Mouse (Mus musculus): ENCODE measurements around the gene Gnmt. TPM values are rescaled to one million over a fixed set of nuclear protein-coding genes. Genes with fewer than 3 reads are reported as not detected.

The Gnmt gene
- total RNA-seq (2014; fragmentation: Nextera tagmentation) (not detected in 2 replicates), total RNA-seq (2017) (0.52 TPM in 1 of 2 replicates, not detected in the other), polyA plus RNA-seq (2012) (0.17 TPM in 1 of 2 replicates, not detected in the other)

DNA sequence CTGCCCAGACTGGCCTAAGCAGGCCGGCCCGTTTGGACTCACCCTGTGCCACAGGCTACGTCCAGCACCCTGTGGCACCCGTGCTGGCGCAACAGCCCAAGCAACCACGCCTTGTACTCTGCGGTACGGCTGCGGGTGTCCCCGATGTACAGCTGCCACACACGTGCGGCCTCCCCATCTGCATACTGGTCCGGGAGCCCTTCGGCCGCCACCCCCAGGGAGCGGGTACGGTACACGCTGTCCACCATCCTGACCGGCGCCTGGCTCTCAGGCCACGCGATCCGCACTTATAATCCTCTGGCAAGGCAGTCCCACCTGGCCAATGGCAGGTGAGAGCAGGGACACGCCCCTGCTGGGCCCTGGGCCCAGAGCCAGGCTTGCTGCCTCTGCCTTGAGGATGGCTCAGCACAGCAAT lies at the start of gene Gnmt:
Gnmt (minus strand) TSS at position 265 of the 415 bp plus-strand sequence.
- peaks cover 39% of the 10 kb centered on the region for H3K36me3 ChIP-seq (replicated peaks)
- TF ChIP-seq GATA2 (IDR thresholded peaks at IDR 0.05; ENCODE audit: borderline replicate concordance, low read depth, low read length) (no peak), POLR2AphosphoS5 (IDR thresholded peaks at IDR 0.05; ENCODE audit: insufficient replicate concordance, low read depth, low read length) (no peak), CTCF (IDR thresholded peaks at IDR 0.05; ENCODE audit: low read depth, low read length) (no peak), GATA1 (IDR thresholded peaks at IDR 0.05; ENCODE audit: borderline replicate concordance, low read length) (no peak), TAL1 (conservative IDR thresholded peaks at IDR 0.05; ENCODE audit: low read depth, low read length) (no peak)
- peaks cover 5% of the 10 kb centered on the region for H3K4me1 ChIP-seq (ENCODE audit: insufficient read depth, low read depth, low read length)
- H3K4me3 ChIP-seq (ENCODE audit: low read depth, low read length): no peak within 1 kb of the TSS
- H3K9me3 ChIP-seq (replicated peaks): no peaks in the 10 kb centered on the region
- peaks cover 8% of the 10 kb centered on the region; the same call in 1 of the 2 replicates for H3K27me3 ChIP-seq (ENCODE audit: insufficient read depth, low read length)
- DNase-seq (ENCODE audit: low spot score) (no peak), ATAC-seq (ENCODE audit: extremely low read depth, insufficient number of reproducible peaks, low FRiP score, poor library complexity, severe bottlenecking) (no peak)

- TF ChIP-seq TAL1 (conservative IDR thresholded peaks at IDR 0.05; ENCODE audit: low read depth, low read length) (no peak), GATA1 (IDR thresholded peaks at IDR 0.05; ENCODE audit: borderline replicate concordance, low read length) (no peak), POLR2AphosphoS5 (IDR thresholded peaks at IDR 0.05; ENCODE audit: insufficient replicate concordance, low read depth, low read length) (no peak), GATA2 (IDR thresholded peaks at IDR 0.05; ENCODE audit: borderline replicate concordance, low read depth, low read length) (no peak), CTCF (IDR thresholded peaks at IDR 0.05; ENCODE audit: low read depth, low read length) (no peak)
Observed at GRCm38 (mm10) chr17:46776087-46776486, 47.1 kb upstream of the Gnmt start.

DNA sequence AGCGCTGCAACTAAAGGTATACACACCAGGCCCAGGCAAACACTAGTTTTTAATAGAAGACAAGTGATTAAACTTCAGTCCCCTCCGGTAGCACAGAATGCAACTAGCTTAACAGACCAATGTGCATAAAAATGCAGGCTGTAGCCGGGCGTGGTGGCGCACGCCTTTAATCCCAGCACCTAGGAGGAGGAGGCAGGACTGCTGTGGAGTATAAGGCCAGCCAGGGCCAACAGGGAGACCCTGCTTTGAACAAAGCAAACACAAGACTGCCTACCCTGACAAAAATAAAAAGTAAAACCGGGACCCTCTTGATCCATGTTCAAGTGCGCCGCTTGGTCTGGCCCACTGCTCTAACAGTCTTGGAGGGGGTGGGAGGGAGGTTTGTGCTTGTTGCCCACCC lies 46.1 kb upstream of the Gnmt start:
- TF ChIP-seq GATA1 (IDR thresholded peaks at IDR 0.05; ENCODE audit: borderline replicate concordance, low read length) (no peak), TAL1 (conservative IDR thresholded peaks at IDR 0.05; ENCODE audit: low read depth, low read length) (no peak), CTCF (IDR thresholded peaks at IDR 0.05; ENCODE audit: low read depth, low read length) (no peak), GATA2 (IDR thresholded peaks at IDR 0.05; ENCODE audit: borderline replicate concordance, low read depth, low read length) (no peak), POLR2AphosphoS5 (IDR thresholded peaks at IDR 0.05; ENCODE audit: insufficient replicate concordance, low read depth, low read length) (no peak)
- Histone ChIP-seq H3K4me3 (ENCODE audit: low read depth, low read length) (no peak overlapping the region), H3K36me3 (replicated peaks) (peaks cover 62% of the 10 kb centered on the region), H3K9me3 (replicated peaks) (no peaks in the 10 kb centered on the region), H3K27me3 (ENCODE audit: insufficient read depth, low read length) (no peaks in the 10 kb centered on the region), H3K4me1 (ENCODE audit: insufficient read depth, low read depth, low read length) (peaks cover 60% of the 10 kb centered on the region)
- no peak for DNase-seq (ENCODE audit: low spot score)
- ATAC-seq (ENCODE audit: extremely low read depth, insufficient number of reproducible peaks, low FRiP score, poor library complexity, severe bottlenecking): no peak

More at GRCm38 (mm10) chr17:46776087-46776486, 47.1 kb upstream of the Gnmt start:
- Histone ChIP-seq H3K9me3 (replicated peaks) (no peaks in the 10 kb centered on the region), H3K27me3 (ENCODE audit: insufficient read depth, low read length) (no peaks in the 10 kb centered on the region), H3K4me3 (ENCODE audit: low read depth, low read length) (no peak overlapping the region), H3K36me3 (replicated peaks) (peaks cover 69% of the 10 kb centered on the region), H3K4me1 (ENCODE audit: insufficient read depth, low read depth, low read length) (peaks cover 65% of the 10 kb centered on the region)
- ATAC-seq (ENCODE audit: extremely low read depth, insufficient number of reproducible peaks, low FRiP score, poor library complexity, severe bottlenecking) (no peak), DNase-seq (ENCODE audit: low spot score) (no peak)

DNA sequence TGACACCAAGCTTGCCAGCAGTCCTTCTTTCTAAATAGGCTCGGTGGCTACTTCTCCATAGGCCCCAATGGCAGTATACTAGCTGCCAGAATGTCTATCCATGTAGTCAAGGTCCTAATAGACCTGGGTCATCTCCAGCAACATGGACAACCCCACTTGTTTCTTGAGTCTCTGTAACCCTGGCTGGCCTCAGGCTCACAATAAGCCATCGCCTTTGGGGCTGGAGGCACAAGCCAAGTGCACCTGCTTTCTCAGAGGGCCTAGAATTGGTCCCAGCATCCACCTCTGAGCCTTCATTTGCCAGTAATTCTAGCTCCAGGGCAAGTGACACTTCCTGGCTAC lies 45.1 kb upstream of the Gnmt start:
- DNase-seq (ENCODE audit: low spot score): no peak
- no peaks in the 10 kb centered on the region for H3K9me3 ChIP-seq (replicated peaks)
- peak overlapping the region; percentile 28; the same call in 1 of the 2 replicates for H3K4me3 ChIP-seq (ENCODE audit: low read depth, low read length)
- ATAC-seq (ENCODE audit: extremely low read depth, insufficient number of reproducible peaks, low FRiP score, poor library complexity, severe bottlenecking): no peak
- peaks cover 51% of the 10 kb centered on the region for H3K4me1 ChIP-seq (ENCODE audit: insufficient read depth, low read depth, low read length)
- no peak for TF ChIP-seq CTCF (IDR thresholded peaks at IDR 0.05; ENCODE audit: low read depth, low read length)
- no peak for TF ChIP-seq GATA1 (IDR thresholded peaks at IDR 0.05; ENCODE audit: borderline replicate concordance, low read length)
- no peak for TF ChIP-seq POLR2AphosphoS5 (IDR thresholded peaks at IDR 0.05; ENCODE audit: insufficient replicate concordance, low read depth, low read length)
- TF ChIP-seq TAL1 (conservative IDR thresholded peaks at IDR 0.05; ENCODE audit: low read depth, low read length): no peak
- TF ChIP-seq GATA2 (IDR thresholded peaks at IDR 0.05; ENCODE audit: borderline replicate concordance, low read depth, low read length): no peak
- no peaks in the 10 kb centered on the region for H3K27me3 ChIP-seq (ENCODE audit: insufficient read depth, low read length)
- H3K36me3 ChIP-seq (replicated peaks): peaks cover 52% of the 10 kb centered on the region

DNA sequence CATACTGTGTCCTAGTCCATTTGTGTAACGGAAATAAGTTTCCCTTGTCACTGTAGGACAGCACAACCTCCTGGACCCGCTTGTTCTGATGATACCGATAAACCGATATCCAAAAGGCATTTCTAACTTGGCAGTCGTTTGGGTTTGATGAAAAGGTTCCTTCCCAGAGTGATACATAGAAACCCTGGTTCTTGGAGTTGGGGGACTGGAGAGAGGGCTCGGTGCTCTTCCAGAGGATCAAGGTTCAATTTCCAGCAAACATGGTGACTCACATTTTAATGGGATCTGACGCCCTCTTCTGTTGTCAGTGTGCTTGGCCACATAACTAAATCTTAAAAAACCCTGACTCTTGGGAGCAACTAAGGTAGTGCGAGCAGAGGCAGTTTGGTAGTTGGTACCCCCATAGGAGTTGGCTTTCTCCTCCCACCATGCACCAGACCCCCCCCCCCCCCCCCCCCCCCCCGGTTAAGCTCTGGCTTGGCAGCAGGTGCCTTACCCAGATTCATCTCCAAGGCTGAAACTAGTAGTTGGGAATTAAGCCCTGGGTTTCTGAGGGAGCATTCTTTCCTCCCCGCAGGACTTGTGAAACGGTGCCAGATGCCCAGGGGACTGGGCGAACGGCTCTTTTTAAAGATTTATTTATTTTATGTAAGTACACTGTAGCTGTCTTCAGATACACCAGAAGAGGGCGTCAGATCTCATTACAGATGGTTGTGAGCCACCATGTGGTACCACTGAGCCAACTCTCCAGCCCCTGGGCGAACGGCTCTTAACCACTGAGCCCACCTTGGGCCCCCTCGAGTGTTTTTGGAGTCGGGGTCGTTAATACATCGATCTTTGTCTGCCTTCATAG lies 44.5 kb upstream of the Gnmt start:
- peak overlapping the region; percentile 99 for H3K4me3 ChIP-seq (ENCODE audit: low read depth, low read length)
- DNase-seq (ENCODE audit: low spot score): peak; percentile 30
- TF ChIP-seq CTCF (IDR thresholded peaks at IDR 0.05; ENCODE audit: low read depth, low read length) (no peak), GATA2 (IDR thresholded peaks at IDR 0.05; ENCODE audit: borderline replicate concordance, low read depth, low read length) (no peak), GATA1 (IDR thresholded peaks at IDR 0.05; ENCODE audit: borderline replicate concordance, low read length) (no peak), POLR2AphosphoS5 (IDR thresholded peaks at IDR 0.05; ENCODE audit: insufficient replicate concordance, low read depth, low read length) (peak; percentile 11; the same call in 1 of the 2 replicates), TAL1 (conservative IDR thresholded peaks at IDR 0.05; ENCODE audit: low read depth, low read length) (no peak)
- H3K36me3 ChIP-seq (replicated peaks): peaks cover 46% of the 10 kb centered on the region
- no peaks in the 10 kb centered on the region for H3K27me3 ChIP-seq (ENCODE audit: insufficient read depth, low read length)
- ATAC-seq (ENCODE audit: extremely low read depth, insufficient number of reproducible peaks, low FRiP score, poor library complexity, severe bottlenecking): no peak
- H3K4me1 ChIP-seq (ENCODE audit: insufficient read depth, low read depth, low read length): peaks cover 47% of the 10 kb centered on the region
- no peaks in the 10 kb centered on the region for H3K9me3 ChIP-seq (replicated peaks)
